Mouse (Mus musculus) kidney, adult 2 months (tissue): ENCODE measurements around the gene Trim61.

Experiments
- CTCF ChIP-seq: fragments of 200-500 bp; conservative IDR thresholded peaks from 2 replicates; pipeline ENCODE4 v1.5.1; 2011; ENCODE audit warnings: low read depth, mild to moderate bottlenecking, control low read depth, low read length, moderate library complexity, mixed read lengths; ENCODE audit not compliant: insufficient read depth, insufficient read length
- POLR2A ChIP-seq: fragments of 200-500 bp; IDR thresholded peaks from one replicate; pipeline ENCODE4 v1.6.1; 2011; ENCODE audit warnings: low read depth, low read length, control low read depth

DNA sequence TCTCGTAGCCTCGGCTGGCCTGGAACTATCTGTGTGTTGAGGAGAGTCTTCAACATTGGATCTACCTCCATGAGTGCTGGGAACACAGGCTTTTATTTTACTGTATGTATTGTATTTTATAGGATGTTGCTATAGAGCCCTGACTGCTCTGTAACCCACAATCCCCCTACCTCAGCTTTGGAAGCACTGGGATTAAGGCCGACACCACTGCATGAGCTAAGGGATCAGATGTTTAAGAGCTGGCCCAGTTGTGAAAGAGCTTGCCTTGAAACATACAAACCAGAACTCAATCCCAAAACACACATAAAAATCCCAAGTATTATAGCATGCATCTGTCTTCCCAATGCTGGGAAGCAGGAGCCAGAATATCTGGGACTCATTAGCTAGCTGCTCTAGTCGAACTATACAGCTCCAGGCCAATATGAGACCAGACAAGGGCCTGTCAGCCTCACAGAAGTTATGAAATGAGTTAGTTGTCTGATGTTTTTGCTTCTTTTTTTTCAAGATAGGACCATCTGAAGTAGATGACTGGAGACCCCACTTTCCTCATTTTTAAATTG is 19.4 kb downstream of the Trim61 start:
- TF ChIP-seq POLR2A (no peak), CTCF (no peak)
